Mouse (Mus musculus): Measurements from ENCODE around the gene Arl14. TPM values are rescaled to one million over a fixed set of nuclear protein-coding genes. Genes with fewer than 3 reads are reported as not detected.
A peak's percentile ranks its signal among the peaks of the same experiment; 100 is the strongest.

Gene Arl14
- polyA plus RNA-seq, 1 experiment from 2014 or later = not detected

DNA sequence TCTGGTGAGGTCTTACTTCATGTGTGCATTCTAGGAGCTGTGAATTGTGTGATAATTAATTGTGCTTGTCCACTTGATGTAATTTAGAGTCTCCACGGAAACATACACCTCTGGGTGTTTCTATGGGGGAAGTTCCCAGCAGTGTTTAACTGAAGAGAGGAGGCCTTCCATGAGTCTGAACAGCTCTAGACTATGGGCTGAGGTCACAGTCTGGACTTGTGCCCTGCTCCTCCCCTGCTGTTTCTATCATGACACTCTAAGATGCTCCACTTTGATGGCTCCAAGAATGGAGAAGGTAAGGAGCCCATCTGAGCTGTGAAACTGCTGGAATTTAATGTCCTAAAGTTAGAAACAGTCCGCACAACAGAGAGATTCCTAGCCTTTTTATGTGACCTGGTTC is 24.1 kb upstream of the Arl14 start:
- Histone ChIP-seq H3K9me3 (no peaks in the 10 kb centered on the region), H3K4me3 (no peak overlapping the region), H3K9ac (no peak overlapping the region), H3K4me1 (no peaks in the 10 kb centered on the region), H3K27ac (no peak overlapping the region), H3K36me3 (replicated peaks) (no peaks in the 10 kb centered on the region), H3K4me2 (no peak overlapping the region), H3K27me3 (replicated peaks) (no peaks in the 10 kb centered on the region)
- no peak for ATAC-seq (replicated peaks)
- whole genome bisulfite sequencing = 64% methylated on average over 2 of the region's 2 CpGs

DNA sequence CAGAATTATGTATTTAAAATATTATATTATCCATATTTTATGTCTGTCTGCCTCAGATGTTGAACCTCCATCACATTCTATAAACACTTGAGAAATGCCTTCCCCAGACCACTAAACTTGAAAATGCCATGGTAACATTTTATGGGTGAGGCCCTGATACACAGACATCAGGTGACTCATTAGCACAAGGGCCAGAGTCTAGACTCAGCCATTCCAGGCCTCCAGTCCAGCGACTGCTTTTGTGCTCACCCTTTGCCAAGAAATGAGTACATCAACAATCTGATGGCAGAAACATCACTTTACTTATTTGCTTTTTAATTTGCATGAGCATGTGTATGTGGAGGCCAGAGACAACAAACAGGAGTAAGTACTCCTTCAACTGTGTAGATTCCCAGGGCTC is 22.0 kb upstream of the Arl14 start:
- Histone ChIP-seq H3K4me1 (no peaks in the 10 kb centered on the region), H3K4me2 (no peak overlapping the region), H3K9me3 (no peaks in the 10 kb centered on the region), H3K9ac (no peak overlapping the region), H3K27me3 (replicated peaks) (no peaks in the 10 kb centered on the region), H3K27ac (no peak overlapping the region), H3K4me3 (no peak overlapping the region), H3K36me3 (replicated peaks) (no peaks in the 10 kb centered on the region)
- WGBS = 94% methylated on average over 1 of the region's 1 CpGs
- no peak for ATAC-seq (replicated peaks)

DNA sequence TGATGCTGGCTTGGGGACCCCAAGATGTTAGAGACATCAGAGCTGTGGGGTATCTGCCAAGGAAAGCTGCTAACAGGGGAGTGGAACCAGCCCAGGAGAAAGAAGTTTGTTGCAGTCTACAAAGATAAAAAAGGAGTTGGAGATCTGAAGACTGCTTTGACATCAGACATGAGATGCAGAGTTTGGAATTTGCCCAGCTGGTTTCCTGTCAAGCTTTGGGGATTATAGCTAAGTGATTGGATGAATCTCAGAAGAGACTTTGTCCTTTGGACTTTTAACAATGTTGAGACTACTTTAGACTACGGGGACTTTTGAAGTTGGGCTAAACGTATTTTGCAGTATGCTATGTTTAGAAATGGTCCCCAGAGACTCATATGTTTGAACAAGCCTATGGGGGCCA is 21.0 kb upstream of the Arl14 start:
- no peak overlapping the region for H3K27ac ChIP-seq
- no peak overlapping the region for H3K9ac ChIP-seq
- no peak for ATAC-seq (replicated peaks)
- no peaks in the 10 kb centered on the region for H3K36me3 ChIP-seq (replicated peaks)
- no peaks in the 10 kb centered on the region for H3K9me3 ChIP-seq
- no peak overlapping the region for H3K4me3 ChIP-seq
- no peaks in the 10 kb centered on the region for H3K4me1 ChIP-seq
- no peak overlapping the region for H3K4me2 ChIP-seq
- H3K27me3 ChIP-seq (replicated peaks) = no peaks in the 10 kb centered on the region
- WGBS = 74% methylated on average over 2 of the region's 2 CpGs

DNA sequence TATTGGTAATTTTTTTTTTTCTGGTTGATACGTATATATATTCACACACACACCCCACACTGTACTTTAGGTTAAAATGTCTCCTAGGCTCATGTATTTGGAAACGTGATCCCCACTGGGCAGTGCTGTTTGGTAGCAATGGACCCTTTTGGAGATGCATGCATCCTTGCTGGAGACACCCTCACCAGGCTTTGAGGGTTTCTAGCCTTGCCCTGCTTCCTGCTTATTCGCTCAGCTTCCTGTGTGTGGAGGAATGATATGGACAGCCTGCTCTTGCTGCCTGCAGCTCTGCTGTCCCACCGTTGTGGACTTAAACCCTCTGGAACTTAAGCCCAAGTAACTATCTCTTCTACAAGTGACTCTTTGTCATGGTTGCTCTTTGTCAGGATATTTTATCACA is 19.3 kb upstream of the Arl14 start:
- no peak overlapping the region for H3K27ac ChIP-seq
- no peak overlapping the region for H3K4me3 ChIP-seq
- WGBS = 79% methylated on average over 4 of the region's 4 CpGs
- H3K27me3 ChIP-seq (replicated peaks) = no peaks in the 10 kb centered on the region
- H3K36me3 ChIP-seq (replicated peaks) = no peaks in the 10 kb centered on the region
- ATAC-seq (replicated peaks) = no peak
- no peak overlapping the region for H3K9ac ChIP-seq
- H3K9me3 ChIP-seq = no peaks in the 10 kb centered on the region
- H3K4me1 ChIP-seq = no peaks in the 10 kb centered on the region
- H3K4me2 ChIP-seq = no peak overlapping the region

DNA sequence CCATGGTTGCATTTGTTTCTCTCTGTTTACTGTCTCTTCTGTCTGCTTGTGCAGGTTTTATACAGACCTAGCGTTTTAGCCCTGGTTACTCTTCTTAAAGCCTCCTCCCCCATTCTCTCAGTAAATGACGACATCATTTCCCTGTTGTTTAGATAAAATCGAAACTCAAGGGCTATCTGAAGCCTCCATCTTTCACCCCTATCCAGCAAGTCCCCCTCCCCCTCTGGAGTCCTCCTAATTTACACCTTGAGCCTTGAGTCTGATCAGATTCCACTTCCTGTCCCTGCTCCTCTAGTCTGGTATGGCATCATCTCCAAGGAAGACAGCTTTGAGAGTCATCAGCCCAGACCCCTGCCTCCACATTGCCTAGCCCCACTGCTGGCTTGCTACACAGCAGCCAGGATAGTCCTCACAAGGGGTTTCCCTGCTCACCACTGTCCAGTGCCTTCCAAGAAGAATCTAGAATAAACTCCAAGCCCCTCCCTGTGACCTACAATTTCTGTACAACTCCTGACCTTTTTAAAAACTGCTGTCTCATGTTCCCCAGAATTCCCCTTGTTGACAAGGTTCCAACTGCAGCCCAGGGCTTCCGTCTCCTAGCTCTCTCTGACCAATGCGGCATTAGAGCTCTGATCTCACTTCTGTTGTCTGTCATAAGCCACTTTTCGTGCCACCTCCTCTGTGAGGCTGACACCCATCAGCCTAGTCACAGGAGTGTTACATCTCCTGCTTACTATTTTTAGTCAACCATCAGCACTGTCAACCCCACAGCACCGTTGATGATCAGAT is 16.8 kb upstream of the Arl14 start:
- H3K36me3 ChIP-seq (replicated peaks) = no peaks in the 10 kb centered on the region
- no peak overlapping the region for H3K4me2 ChIP-seq
- no peaks in the 10 kb centered on the region for H3K4me1 ChIP-seq
- no peak overlapping the region for H3K4me3 ChIP-seq
- no peaks in the 10 kb centered on the region for H3K9me3 ChIP-seq
- no peak overlapping the region for H3K27ac ChIP-seq
- no peak overlapping the region for H3K9ac ChIP-seq
- ATAC-seq (replicated peaks) = no peak
- no peaks in the 10 kb centered on the region for H3K27me3 ChIP-seq (replicated peaks)
- 68% methylated on average over 7 of the region's 7 CpGs for WGBS

DNA sequence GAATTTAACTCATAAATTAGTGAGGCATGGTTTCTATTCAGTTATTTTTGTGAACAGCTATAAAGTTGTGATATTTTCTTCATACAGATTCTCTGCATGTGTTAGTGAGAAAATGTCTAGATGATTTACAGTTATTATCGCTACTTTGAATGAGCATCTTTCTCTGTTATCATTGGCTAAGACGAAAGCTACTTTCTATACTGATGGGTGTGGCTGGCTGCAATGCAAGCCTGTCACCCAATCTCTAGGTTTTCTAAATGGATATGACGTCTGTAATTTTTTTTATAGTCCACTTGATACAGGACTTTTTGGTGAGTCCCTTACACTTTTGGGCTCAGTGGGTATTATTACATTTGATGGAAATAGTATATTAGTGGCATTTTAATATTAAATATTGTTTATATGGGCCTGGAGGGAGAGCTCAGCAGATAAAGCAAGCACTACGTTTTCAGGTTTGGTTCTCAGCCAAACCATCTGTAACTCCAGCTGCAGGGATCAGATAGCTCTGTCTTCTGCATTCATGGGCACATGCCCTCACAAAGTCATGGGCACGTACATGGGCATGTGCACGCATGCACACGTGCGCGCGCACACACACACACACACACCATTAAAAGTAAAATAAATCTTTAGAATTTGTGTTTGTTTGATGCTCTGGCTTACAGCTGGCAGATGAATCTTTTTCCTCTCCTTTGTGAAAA is 15.9 kb upstream of the Arl14 start:
- no peak for ATAC-seq (replicated peaks)
- H3K4me2 ChIP-seq = no peak overlapping the region
- H3K9ac ChIP-seq = no peak overlapping the region
- H3K4me1 ChIP-seq = no peaks in the 10 kb centered on the region
- no peaks in the 10 kb centered on the region for H3K36me3 ChIP-seq (replicated peaks)
- no peaks in the 10 kb centered on the region for H3K9me3 ChIP-seq
- no peak overlapping the region for H3K4me3 ChIP-seq
- WGBS = 91% methylated on average over 10 of the region's 10 CpGs
- H3K27me3 ChIP-seq (replicated peaks) = no peaks in the 10 kb centered on the region
- no peak overlapping the region for H3K27ac ChIP-seq

DNA sequence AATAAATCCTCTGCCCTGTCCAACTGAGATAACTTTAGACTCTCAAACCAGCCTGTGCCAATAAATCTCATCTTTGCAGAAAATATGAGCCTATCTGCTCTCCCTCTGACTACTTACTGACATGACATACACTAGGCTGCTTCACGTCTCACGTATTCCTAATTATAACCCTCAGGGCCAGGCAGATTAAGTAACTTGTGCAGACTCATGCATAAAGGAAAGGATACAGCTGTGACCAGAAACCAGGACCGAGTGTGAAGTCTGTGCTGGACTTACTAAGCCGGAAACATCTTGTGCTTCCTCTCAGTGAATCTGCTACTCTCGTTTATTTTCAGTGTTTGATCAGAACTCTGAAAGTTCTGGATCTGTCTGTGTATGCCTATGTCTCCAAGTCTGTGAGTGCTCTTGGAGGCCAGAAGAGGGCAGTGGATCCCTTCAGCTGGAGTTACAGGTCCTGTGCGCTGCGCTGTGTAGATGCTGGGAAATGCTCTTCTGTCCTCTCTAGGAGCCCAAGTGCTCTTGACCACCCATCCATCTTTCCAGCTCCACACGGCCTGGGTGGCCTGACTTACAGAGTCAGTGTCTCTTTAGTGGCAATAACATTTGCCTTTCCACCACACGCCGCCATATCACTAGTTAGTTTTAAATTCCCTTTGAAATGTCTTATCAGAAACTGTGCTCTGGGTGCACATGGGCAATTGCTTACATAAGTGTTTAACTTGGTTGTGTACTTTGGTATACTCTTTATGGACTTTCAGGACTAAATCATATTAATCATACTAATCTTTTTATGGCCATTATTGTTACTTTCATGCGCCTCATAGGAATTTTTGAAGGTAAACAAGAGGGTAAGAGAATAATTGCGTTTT is 13.5 kb upstream of the Arl14 start:
- H3K4me3 ChIP-seq = no peak overlapping the region
- 72% methylated on average over 12 of the region's 12 CpGs for WGBS
- H3K36me3 ChIP-seq (replicated peaks) = no peaks in the 10 kb centered on the region
- no peaks in the 10 kb centered on the region for H3K9me3 ChIP-seq
- no peak overlapping the region for H3K4me2 ChIP-seq
- H3K9ac ChIP-seq = no peak overlapping the region
- H3K27ac ChIP-seq = no peak overlapping the region
- no peaks in the 10 kb centered on the region for H3K4me1 ChIP-seq
- H3K27me3 ChIP-seq (replicated peaks) = no peaks in the 10 kb centered on the region
- ATAC-seq (replicated peaks) = 0 out of 2 replicates have a peak, but pooled peaks have one; percentile 72

DNA sequence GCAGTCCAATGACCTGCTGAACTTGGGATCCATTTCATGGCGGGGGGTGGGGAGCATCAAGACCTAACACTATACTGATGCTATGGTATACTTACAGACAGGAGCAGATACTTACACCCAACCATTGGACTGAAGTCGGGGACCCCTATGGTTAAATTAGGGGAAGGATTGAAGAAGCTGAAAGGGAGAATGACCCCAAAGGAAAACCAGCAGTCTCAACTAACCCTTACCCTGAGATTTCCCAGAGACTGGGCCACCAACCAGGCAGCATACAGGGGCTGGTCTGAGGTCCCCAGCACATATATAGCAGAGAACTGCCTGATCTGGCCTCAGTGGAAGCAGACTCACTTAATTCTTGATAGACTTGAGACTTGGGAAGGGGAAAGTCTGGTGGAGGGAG is 10.0 kb upstream of the Arl14 start:
- Histone ChIP-seq H3K27me3 (replicated peaks) (no peaks in the 10 kb centered on the region), H3K4me3 (no peak overlapping the region), H3K36me3 (replicated peaks) (no peaks in the 10 kb centered on the region), H3K9me3 (no peaks in the 10 kb centered on the region), H3K9ac (no peak overlapping the region), H3K4me2 (no peak overlapping the region), H3K27ac (no peak overlapping the region), H3K4me1 (no peaks in the 10 kb centered on the region)
- WGBS = 87% methylated on average over 2 of the region's 2 CpGs
- no peak for ATAC-seq (replicated peaks)

DNA sequence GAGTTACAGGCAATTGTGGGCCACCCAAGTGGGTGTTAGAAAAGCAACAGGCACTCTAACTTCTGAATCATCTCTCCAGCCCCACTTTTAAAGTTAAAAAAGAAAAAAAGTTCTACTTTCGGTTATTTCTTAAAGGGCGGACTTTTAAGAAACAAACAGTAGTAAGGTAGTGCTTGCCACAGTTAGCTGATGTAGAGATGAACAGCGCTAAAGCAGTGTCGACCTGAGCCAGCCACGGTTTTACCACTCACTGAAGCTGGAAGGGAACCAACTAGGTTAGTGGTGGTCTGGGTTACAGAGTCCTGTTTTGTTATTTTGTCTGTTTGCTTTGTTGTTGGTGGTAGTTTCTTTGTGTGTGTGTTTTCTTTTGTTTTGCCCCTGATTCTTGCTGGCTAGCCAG is 8.8 kb upstream of the Arl14 start:
- WGBS = 89% methylated on average over 5 of the region's 5 CpGs
- Histone ChIP-seq H3K36me3 (replicated peaks) (no peaks in the 10 kb centered on the region), H3K4me2 (no peak overlapping the region), H3K4me3 (no peak overlapping the region), H3K27ac (no peak overlapping the region), H3K27me3 (replicated peaks) (no peaks in the 10 kb centered on the region), H3K4me1 (no peaks in the 10 kb centered on the region), H3K9me3 (no peaks in the 10 kb centered on the region), H3K9ac (no peak overlapping the region)
- ATAC-seq (replicated peaks) = no peak

DNA sequence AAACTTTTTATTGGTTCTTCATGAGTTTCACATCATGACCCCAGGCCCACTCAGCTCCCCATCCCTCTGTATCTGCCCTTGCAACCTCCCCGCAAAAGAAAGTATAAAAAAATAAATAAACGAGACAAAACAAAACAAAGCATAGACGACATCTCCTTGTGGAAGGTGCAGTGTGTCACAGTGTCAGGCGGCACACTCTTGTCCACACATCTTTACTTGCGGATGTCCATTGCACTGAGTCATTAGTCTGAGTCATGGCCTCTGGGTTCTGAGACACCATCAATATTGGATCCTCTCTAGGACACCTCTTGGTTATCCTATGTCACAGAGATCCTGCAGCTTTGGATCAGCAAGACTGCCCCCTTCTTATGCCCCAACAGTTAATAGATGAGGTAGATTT is 7.7 kb upstream of the Arl14 start:
- Histone ChIP-seq H3K9me3 (no peaks in the 10 kb centered on the region), H3K9ac (no peak overlapping the region), H3K4me2 (no peak overlapping the region), H3K36me3 (replicated peaks) (no peaks in the 10 kb centered on the region), H3K4me1 (no peaks in the 10 kb centered on the region), H3K27me3 (replicated peaks) (no peaks in the 10 kb centered on the region), H3K4me3 (no peak overlapping the region), H3K27ac (no peak overlapping the region)
- WGBS = 87% methylated on average over 5 of the region's 5 CpGs
- ATAC-seq (replicated peaks) = no peak

DNA sequence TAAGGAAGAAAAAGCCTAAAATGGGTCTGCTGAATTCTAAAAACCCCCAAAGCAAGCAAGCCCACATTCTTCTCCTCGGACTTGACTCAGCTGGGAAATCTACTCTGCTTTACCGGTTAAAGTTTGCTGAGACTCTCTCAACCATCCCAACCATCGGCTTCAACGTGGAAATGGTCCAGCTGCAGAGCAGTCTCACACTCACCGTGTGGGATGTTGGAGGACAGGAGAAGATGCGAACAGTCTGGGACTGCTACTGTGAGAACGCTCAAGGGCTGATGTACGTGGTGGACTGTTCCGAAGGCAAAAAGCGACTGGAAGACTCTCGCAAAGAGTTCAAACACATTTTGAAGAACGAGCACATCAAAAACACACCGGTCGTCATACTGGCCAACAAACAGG is 282 bp downstream of the Arl14 start:
- H3K4me3 ChIP-seq = no peak overlapping the region
- no peak overlapping the region for H3K9ac ChIP-seq
- H3K9me3 ChIP-seq = no peaks in the 10 kb centered on the region
- H3K36me3 ChIP-seq (replicated peaks) = no peaks in the 10 kb centered on the region
- no peaks in the 10 kb centered on the region for H3K4me1 ChIP-seq
- H3K4me2 ChIP-seq = no peak overlapping the region
- ATAC-seq (replicated peaks) = no peak
- no peaks in the 10 kb centered on the region for H3K27me3 ChIP-seq (replicated peaks)
- WGBS = 91% methylated on average over 14 of the region's 14 CpGs
- no peak overlapping the region for H3K27ac ChIP-seq

DNA sequence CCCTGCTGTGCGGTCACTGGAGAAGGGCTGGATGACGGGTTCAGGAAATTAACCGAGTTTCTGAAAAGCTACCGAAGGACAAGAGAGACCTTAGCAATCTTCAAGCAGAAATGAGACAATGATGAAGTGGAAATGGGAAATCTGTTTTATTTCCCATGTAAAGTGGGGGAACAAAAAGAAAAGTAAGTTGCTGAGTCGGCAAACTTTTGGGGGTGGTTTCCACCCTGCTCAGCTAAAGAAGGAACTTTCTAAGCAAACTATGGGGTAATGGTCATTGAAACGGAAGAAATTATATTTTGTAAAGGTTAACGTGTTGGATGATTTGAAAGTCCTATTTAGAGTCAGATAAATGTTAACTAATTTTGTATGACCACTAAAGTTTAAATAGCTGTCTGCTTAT is 768 bp downstream of the Arl14 start:
- 86% methylated on average over 7 of the region's 7 CpGs for WGBS
- no peaks in the 10 kb centered on the region for H3K27me3 ChIP-seq (replicated peaks)
- no peaks in the 10 kb centered on the region for H3K36me3 ChIP-seq (replicated peaks)
- no peak overlapping the region for H3K4me3 ChIP-seq
- H3K27ac ChIP-seq = no peak overlapping the region
- H3K4me1 ChIP-seq = no peaks in the 10 kb centered on the region
- ATAC-seq (replicated peaks) = no peak
- H3K9ac ChIP-seq = no peak overlapping the region
- H3K4me2 ChIP-seq = no peak overlapping the region
- no peaks in the 10 kb centered on the region for H3K9me3 ChIP-seq

All from midbrain, embryonic 15.5 days (tissue).